8 mouse cellular contexts compared by ENCODE assay signal in genomic region chr10:127030336-127031296, GRCm38 (mm10). TPM values are rescaled to one million over a fixed set of nuclear protein-coding genes. Genes with fewer than 3 reads are reported as not detected.
DNase-seq lines count a peak whose midpoint lies in the region; ATAC-seq and TF ChIP-seq lines count a peak whose summit lies in the region.

TSS of gene Tsfm (minus strand) at chr10:127030840.

- H3K9ac ChIP-seq in hindbrain, embryonic 13.5 days = peak within 1 kb of the TSS; percentile 86

- no peaks in the 10 kb centered on the region for H3K27me3 ChIP-seq in Patski
- H3K27me3 ChIP-seq in hindbrain, embryonic 13.5 days = no peaks in the 10 kb centered on the region

- peak within 1 kb of the TSS; percentile 84 for H3K4me2 ChIP-seq in hindbrain, embryonic 13.5 days

- TF ChIP-seq CTCF in Patski (IDR thresholded peaks at IDR 0.05) = peak; percentile 99

- H3K36me3 ChIP-seq in hindbrain, embryonic 13.5 days = peaks cover 32% of the 10 kb centered on the region

- peaks cover 12% of the 10 kb centered on the region for H3K4me1 ChIP-seq in hindbrain, embryonic 13.5 days (replicated peaks)

- WGBS in hindbrain, embryonic 13.5 days = 6% methylated on average over 56 of the region's 56 CpGs

- peak; percentile 43 for DNase-seq in Patski (ENCODE audit: low read depth, low spot score)
- peak; percentile 96 to 97 for DNase-seq in cerebellum, postnatal 14 days
- peak; percentile 76 to 87 for DNase-seq in frontal cortex, postnatal 14 days (ENCODE audit: low spot score in 2 of 2)
- DNase-seq in layer of hippocampus, postnatal 25 days (ENCODE audit: extremely low spot score in 1 of 2, low spot score in 1 of 2) = peak; percentile 89 to 97
- DNase-seq in lung, postnatal 25 days (ENCODE audit: low spot score) = peak; percentile 91
- peak; percentile 94 for DNase-seq in retina, embryonic 14.5 days (ENCODE audit: low spot score)
- DNase-seq in thymus, postnatal 4 days = peak; percentile 97

- H3K27ac ChIP-seq in hindbrain, embryonic 13.5 days = peak within 1 kb of the TSS; percentile 87

- no peaks in the 10 kb centered on the region for H3K9me3 ChIP-seq in hindbrain, embryonic 13.5 days

- peak; percentile 75 for ATAC-seq in Patski
- ATAC-seq in hindbrain, embryonic 13.5 days (ENCODE audit: low FRiP score) = peak; percentile 88

- POLR2A ChIA-PET in Patski (lab: Charles Lee) = interaction anchor here (1.0 to 3.9 kb wide), 4 partner anchors 11 to 115 kb away, joined by 3 to 19 read pairs (median 3); partner anchors contain the start of genes Eef1akmt3 and Mettl1

- H3K4me3 ChIP-seq in hindbrain, embryonic 13.5 days = peak within 1 kb of the TSS; percentile 71

- in situ Hi-C loops in Patski (cut with MboI; ENCODE audit: low pct_unique_long_range_greater_than_20kb) = loop anchor here (10.0 kb wide), 1 partner anchor 116 kb away; no protein-coding TSS in a partner anchor

- CTCF ChIA-PET in Patski (lab: Charles Lee) = interaction anchor here (0.7 to 2.9 kb wide), 17 partner anchors 9 to 128 kb away, joined by 3 to 14 read pairs (median 4); partner anchors contain the start of genes Eef1akmt3 and Mettl1

RNA-seq across cellular contexts. Expression of gene Tsfm, which starts in this region (rescaled TPM):
- 61.7 TPM for polyA plus RNA-seq in Patski (2021)
- polyA plus RNA-seq in hindbrain, embryonic 13.5 days (2015; fragmentation: Nextera tagmentation; extraction: Ambion mirVana) = 63.4 and 65.5 TPM in 2 replicates
- 10 to 100 TPM; 27.2 to 27.3 TPM for total RNA-seq in layer of hippocampus, postnatal 25 days (2021)

Comparison
In these comparisons a context has a peak if more than half of its experiments do, and no peak if none do; other contexts are left out.
1. Peak in every context shown above with its lines: DNase-seq, ATAC-seq, H3K4me3 ChIP-seq and H3K27ac ChIP-seq.
2. DNase-seq: peak in every context shown above with its lines; median percentile 97 in thymus, postnatal 4 days; 96 in cerebellum, postnatal 14 days; 94 in retina, embryonic 14.5 days; 93 in layer of hippocampus, postnatal 25 days; 91 in lung, postnatal 25 days; 82 in frontal cortex, postnatal 14 days; 43 in Patski.